Mouse (Mus musculus) left cerebral cortex, adult 8-10 months (tissue): ENCODE results near the gene Dhx37. TPM values are rescaled to one million over a fixed set of nuclear protein-coding genes. Genes with fewer than 3 reads are reported as not detected.
A peak's percentile ranks its signal among the peaks of the same experiment; 100 is the strongest.
"Not testable (repeated sequence)": the region's sequence is repeated elsewhere in the genome, so short reads cannot be mapped to it uniquely, and the experiment has no call there.

Experiments
- DNase-seq, 2 experiments: peaks; one replicate each; pipeline ENCODE4 v3.0.0; 2022; ENCODE audit warnings: low spot score in 2 of 2
- total RNA-seq, 4 experiments: library from RNA; stranded (reverse); gene quantifications; 2 replicates each; pipeline ENCODE4 v1.2.4; 2022

Gene Dhx37
- total RNA-seq, 4 experiments from 2014 or later = 9.4 to 12.9 (median 11.7) TPM

GRCm38 (mm10) chr5:125408842-125409241, 25.1 kb downstream of the Dhx37 start:
- peak; percentile 63 to 96 for DNase-seq

GRCm38 (mm10) chr5:125407910-125408575, 25.9 kb downstream of the Dhx37 start:
- no peak for DNase-seq

GRCm38 (mm10) chr5:125407020-125407830, 26.7 kb downstream of the Dhx37 start:
- no peak for DNase-seq

- DNase-seq = peak; percentile 51 to 76
Measured at GRCm38 (mm10) chr5:125406322-125407016, 27.5 kb downstream of the Dhx37 start.

GRCm38 (mm10) chr5:125405546-125406248, 28.2 kb downstream of the Dhx37 start:
- DNase-seq = peak; percentile 73 to 98

- DNase-seq = peak; percentile 63 to 74
Measured at GRCm38 (mm10) chr5:125404903-125405545, 28.9 kb downstream of the Dhx37 start.

GRCm38 (mm10) chr5:125404536-125404902, 29.4 kb downstream of the Dhx37 start:
- no peak for DNase-seq

- peak in 1 of 2 experiments; percentile 88 for DNase-seq
Measured at GRCm38 (mm10) chr5:125403481-125404465, 30.1 kb downstream of the Dhx37 start.

- DNase-seq = no peak
Measured at GRCm38 (mm10) chr5:125402991-125403390, 30.9 kb downstream of the Dhx37 start.

GRCm38 (mm10) chr5:125402476-125402875, 31.4 kb downstream of the Dhx37 start:
- DNase-seq = no peak

GRCm38 (mm10) chr5:125400903-125401302, 33.0 kb downstream of the Dhx37 start:
- DNase-seq = no peak

- no peak for DNase-seq
Measured at GRCm38 (mm10) chr5:125395008-125395407, 38.9 kb downstream of the Dhx37 start.

- DNase-seq = peak in 1 of 2 experiments; percentile 79
Measured at GRCm38 (mm10) chr5:125393622-125394603, 40.0 kb downstream of the Dhx37 start.

- peak; percentile 95 to 96 for DNase-seq
Measured at GRCm38 (mm10) chr5:125392977-125393621, 40.8 kb downstream of the Dhx37 start.

- DNase-seq = no peak
Measured at GRCm38 (mm10) chr5:125392618-125392976, 41.3 kb downstream of the Dhx37 start.

GRCm38 (mm10) chr5:125392176-125392575, 41.7 kb downstream of the Dhx37 start:
- not testable (repeated sequence) for DNase-seq

GRCm38 (mm10) chr5:125391609-125392008, 42.3 kb downstream of the Dhx37 start:
- DNase-seq = peak in 1 of 2 experiments; percentile 87

- DNase-seq = no peak
Measured at GRCm38 (mm10) chr5:125390906-125391477, 42.9 kb downstream of the Dhx37 start.
